Mouse (Mus musculus) CD4-positive, CD25-positive, alpha-beta regulatory T cell, adult 9 weeks (primary cell): ENCODE measurements around the gene Skil. TPM values are rescaled to one million over a fixed set of nuclear protein-coding genes. Genes with fewer than 3 reads are reported as not detected.

ENCODE experiments used
- polyA plus RNA-seq: library from polyadenylated mRNA; unstranded; fragments of 100-300 nt; shearing (Covaris generic); gene quantifications from one replicate; pipeline ENCODE4 v1.2.1, GENCODE M21; 2017

The Skil gene
- 52.1 TPM for polyA plus RNA-seq

GRCm38 (mm10) chr3:31094531-31095178 lies at the start of gene Skil:
TSS of gene Skil (plus strand) at chr3:31095058.

DNA sequence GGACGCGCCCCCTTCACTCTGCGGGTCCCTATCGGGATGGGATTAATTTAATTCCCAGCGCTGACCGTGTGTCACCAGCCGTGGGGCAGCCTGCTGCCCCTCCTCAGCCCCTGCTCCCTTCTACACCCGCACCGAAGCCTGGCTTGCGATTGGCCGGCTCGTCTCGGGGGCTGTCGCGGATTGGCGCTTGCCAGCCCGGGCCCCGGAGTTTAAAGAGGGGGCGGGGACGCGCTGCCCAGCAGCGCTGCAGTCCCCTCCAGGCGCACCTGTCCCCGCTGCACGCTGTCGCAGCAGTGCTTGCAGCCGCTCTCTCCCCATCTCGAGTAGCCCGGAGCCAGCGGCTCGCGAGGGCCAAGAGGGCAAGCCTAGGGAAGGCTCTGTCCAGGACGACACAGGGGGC lies 54.8 kb downstream of the Skil start, which contains the start of gene Cldn11:
TSS of gene Cldn11 (plus strand) at position 215 of the 400 bp plus-strand sequence.

Other genes with a start within 250 kb of the Skil start
- gene Gpr160, start 239.1 kb upstream of the Skil start, polyA plus RNA-seq: 3.7 TPM
- 43.3 TPM for gene Phc3, start 125.6 kb upstream of the Skil start, polyA plus RNA-seq
- 1.5 TPM for gene Prkci, start 99.3 kb upstream of the Skil start, polyA plus RNA-seq
- not detected for gene Cldn11, start 54.9 kb downstream of the Skil start, polyA plus RNA-seq
- not detected for gene Slc7a14, start 215.3 kb downstream of the Skil start, polyA plus RNA-seq